8 mouse cellular contexts compared by ENCODE assay signal in genomic region chrX:36744735-36745134, GRCm38 (mm10). TPM values are rescaled to one million over a fixed set of nuclear protein-coding genes. Genes with fewer than 3 reads are reported as not detected.
A peak's percentile ranks its signal among the peaks of the same experiment; 100 is the strongest.
DNase-seq lines count a peak whose midpoint lies in the region; ATAC-seq and TF ChIP-seq lines count a peak whose summit lies in the region.

No protein-coding gene starts in this region.

- 66% methylated on average over 7 of the region's 7 CpGs for WGBS in cerebellum, adult 2 months
- WGBS in midbrain, embryonic 10.5 days: 77% methylated on average over 7 of the region's 7 CpGs

- ATAC-seq in inflammation-experienced regulatory T-cells, adult 6 months: peak; percentile 46

- no peaks in the 10 kb centered on the region for H3K36me3 ChIP-seq in midbrain, embryonic 10.5 days

- peak; percentile 8 for DNase-seq in gastrocnemius, postnatal 10 days
- no peak for DNase-seq in gastrocnemius, adult 8-10 months (ENCODE audit: low spot score in 2 of 2)
- peak; percentile 42 for DNase-seq in CD4-positive, CD25-positive, alpha-beta regulatory T cell, adult 2 months (ENCODE audit: low read depth, low spot score)
- DNase-seq in brain, embryonic 14.5 days (ENCODE audit: low read depth): peak; percentile 40
- peak; percentile 40 to 48 for DNase-seq in natural killer cell, adult 2 months (ENCODE audit: low spot score in 2 of 2)
- DNase-seq in cerebellum, adult 2 months: no peak
- no peak for DNase-seq in midbrain, embryonic 10.5 days (ENCODE audit: low spot score)

- no peak for TF ChIP-seq POLR2A in brain, embryonic 14.5 days (IDR thresholded peaks at IDR 0.05; ENCODE audit: borderline replicate concordance, extremely low read depth, insufficient read depth, insufficient read length, poor library complexity, severe bottlenecking)
- no peak for TF ChIP-seq POLR2A in cerebellum, adult 2 months (IDR thresholded peaks at IDR 0.05; ENCODE audit: borderline replicate concordance, insufficient read depth, low read length)

- no peaks in the 10 kb centered on the region for H3K27me3 ChIP-seq in cerebellum, adult 2 months (ENCODE audit: control insufficient read depth, insufficient read depth, low read length)
- no peaks in the 10 kb centered on the region for H3K27me3 ChIP-seq in midbrain, embryonic 10.5 days (ENCODE audit: low read depth, poor library complexity, severe bottlenecking)

- peaks cover 6% of the 10 kb centered on the region for H3K9me3 ChIP-seq in midbrain, embryonic 10.5 days (replicated peaks)

- H3K4me3 ChIP-seq in cerebellum, adult 2 months (replicated peaks; ENCODE audit: insufficient read depth, low read depth, low read length): no peak overlapping the region
- H3K4me3 ChIP-seq in midbrain, embryonic 10.5 days: no peak overlapping the region

- TF ChIP-seq CTCF in brain, embryonic 14.5 days (IDR thresholded peaks at IDR 0.05; ENCODE audit: borderline replicate concordance, extremely low read depth, insufficient read depth, insufficient read length): no peak
- no peak for TF ChIP-seq CTCF in cerebellum, adult 2 months (IDR thresholded peaks at IDR 0.05; ENCODE audit: borderline replicate concordance, insufficient read depth, low read depth, low read length)

- H3K4me1 ChIP-seq in cerebellum, adult 2 months (ENCODE audit: control insufficient read depth, insufficient read depth, low read length): no peaks in the 10 kb centered on the region
- peaks cover 13% of the 10 kb centered on the region for H3K4me1 ChIP-seq in midbrain, embryonic 10.5 days

- H3K27ac ChIP-seq in cerebellum, adult 2 months (ENCODE audit: insufficient read depth, low read length): no peak overlapping the region
- no peak overlapping the region for H3K27ac ChIP-seq in midbrain, embryonic 10.5 days (replicated peaks)

RNA-seq across cellular contexts. Expression of gene Slc25a43, which starts 1.3 kb away (rescaled TPM):
- under 1 TPM; 0.40 to 0.41 TPM for total RNA-seq in gastrocnemius, postnatal 10 days (2021)
- total RNA-seq in gastrocnemius, adult 8-10 months (2022): under 1 TPM in 1 of 4 experiments, not detected in 3; 0.45 TPM
- polyA plus RNA-seq in brain, embryonic 14.5 days (2012; rRNA removed): 0.66 and 0.89 TPM in 2 replicates
- polyA plus RNA-seq in inflammation-experienced regulatory T-cells, adult 6 months (2017; shearing (Covaris generic)): under 1 TPM in 2 of 3 experiments, not detected in 1; 0.47 to 0.50 TPM
- polyA plus RNA-seq in cerebellum, adult 2 months (2012; rRNA removed): 0.40 and 0.54 TPM in 2 replicates
- polyA plus RNA-seq in midbrain, embryonic 10.5 days (2016; fragmentation: Nextera tagmentation; extraction: Ambion mirVana): 0.99 and 1.6 TPM in 2 replicates

RNA-seq across cellular contexts. Expression of gene Slc25a5, which starts 50.7 kb away (rescaled TPM):
- total RNA-seq in gastrocnemius, postnatal 10 days (2021): 100 to 1,000 TPM; 217 to 231 TPM
- total RNA-seq in gastrocnemius, adult 8-10 months (2022): 10 to 100 TPM; 37.5 to 64.5 (median 44.7) TPM
- 477 and 533 TPM in 2 replicates for polyA plus RNA-seq in brain, embryonic 14.5 days (2012; rRNA removed)
- 1,000 to 10,000 TPM; 1,142 to 1,516 (median 1,275) TPM for polyA plus RNA-seq in inflammation-experienced regulatory T-cells, adult 6 months (2017; shearing (Covaris generic))
- 684 and 752 TPM in 2 replicates for polyA plus RNA-seq in cerebellum, adult 2 months (2012; rRNA removed)
- polyA plus RNA-seq in midbrain, embryonic 10.5 days (2016; fragmentation: Nextera tagmentation; extraction: Ambion mirVana): 854 and 880 TPM in 2 replicates

Comparison
In these comparisons a context has a peak if more than half of its experiments do, and no peak if none do; other contexts are left out.
1. DNase-seq: peak in gastrocnemius, postnatal 10 days (single experiment), CD4-positive, CD25-positive, alpha-beta regulatory T cell, adult 2 months (single experiment), brain, embryonic 14.5 days (single experiment) and natural killer cell, adult 2 months (2 of 2); none in gastrocnemius, adult 8-10 months (0 of 2), cerebellum, adult 2 months (0 of 2) and midbrain, embryonic 10.5 days (single experiment).